8 mouse cellular contexts compared by ENCODE assay signal in the genomic region with DNA sequence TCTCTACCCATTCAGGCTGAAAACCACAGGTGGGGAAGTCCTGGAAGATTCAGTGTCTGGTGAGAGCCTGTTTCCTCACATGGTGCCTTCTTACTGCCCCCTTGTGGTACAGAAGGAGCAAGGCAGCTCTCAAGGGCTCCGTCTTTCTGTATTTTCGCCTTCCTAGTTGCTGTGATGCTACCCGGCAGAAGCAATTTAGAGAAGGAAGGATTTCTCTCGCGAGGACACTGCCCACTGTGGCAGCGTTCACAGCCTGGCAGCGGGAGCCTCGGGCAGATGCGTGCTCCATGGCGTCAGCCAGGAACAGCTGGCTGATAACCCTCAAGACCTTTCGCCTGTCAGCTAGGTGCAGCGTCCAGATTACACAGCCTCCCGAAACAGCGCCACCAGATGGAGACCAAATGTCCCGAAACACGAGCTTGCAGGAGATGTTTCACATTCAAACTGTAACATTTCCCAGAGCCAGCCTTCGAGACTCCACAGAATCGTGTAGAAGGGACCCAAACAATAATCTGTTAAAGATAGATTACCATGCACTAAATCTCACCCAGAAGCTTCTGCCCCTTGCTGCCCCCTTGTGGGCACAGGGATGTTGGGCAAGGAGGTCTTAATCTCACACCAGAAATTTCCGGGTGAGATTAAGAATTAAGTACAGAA. TPM values are rescaled to one million over a fixed set of nuclear protein-coding genes. Genes with fewer than 3 reads are reported as not detected.
DNase-seq lines count a peak whose midpoint lies in the region; ATAC-seq lines count a peak whose summit lies in the region.

No protein-coding gene starts in this region.

- DNase-seq in adipocyte (ENCODE audit: low spot score), result peak; percentile 83
- peak; percentile 29 to 33 for DNase-seq in gastrocnemius, adult 8-10 months (ENCODE audit: low spot score in 2 of 2)
- DNase-seq in induced T-regulatory cell, adult 2 months (ENCODE audit: low read depth), result peak; percentile 95
- DNase-seq in left cerebral cortex, adult 8-10 months (ENCODE audit: low spot score in 2 of 2), result peak; percentile 40 to 49
- peak; percentile 71 to 83 for DNase-seq in right cerebral cortex, postnatal 10 days (ENCODE audit: low spot score in 2 of 2)
- DNase-seq in urinary bladder, postnatal 36 days (ENCODE audit: low spot score in 2 of 2), result peak; percentile 48 to 58

- H3K27me3 ChIP-seq in megakaryocyte, embryonic 14.5 days (replicated peaks), result peaks cover 10% of the 10 kb centered on the region

- peaks cover 32% of the 10 kb centered on the region for H3K4me1 ChIP-seq in megakaryocyte, embryonic 14.5 days

- peak; percentile 83 for ATAC-seq in common myeloid progenitor, adult 5-6 weeks (replicated peaks; ENCODE audit: low read depth, poor library complexity, severe bottlenecking)

- H3K36me3 ChIP-seq in megakaryocyte, embryonic 14.5 days (replicated peaks; ENCODE audit: low read length), result no peaks in the 10 kb centered on the region

- H3K4me3 ChIP-seq in megakaryocyte, embryonic 14.5 days (replicated peaks), result peak overlapping the region; percentile 91

- H3K9me3 ChIP-seq in megakaryocyte, embryonic 14.5 days, result no peaks in the 10 kb centered on the region; the same call in 1 of the 2 replicates

RNA-seq across cellular contexts. Expression of a gene that starts 41.7 kb away (rescaled TPM):
- total RNA-seq in common myeloid progenitor, adult 5-6 weeks (2017), result 46.8 and 49.2 TPM in 2 replicates
- 10 to 100 TPM; 12.5 to 13.9 (median 12.8) TPM for total RNA-seq in gastrocnemius, adult 8-10 months (2022)
- 10 to 100 TPM; 29.6 to 32.8 (median 31.6) TPM for total RNA-seq in left cerebral cortex, adult 8-10 months (2022)
- 8.6 TPM in 1 of 2 replicates, not detected in the other for polyA plus RNA-seq in megakaryocyte, embryonic 14.5 days (2012; ENCODE audit: insufficient read depth, low replicate concordance)

Comparison
In these comparisons a context has a peak if more than half of its experiments do, and no peak if none do; other contexts are left out.
1. Peak in every context shown above with its lines: DNase-seq, ATAC-seq and H3K4me3 ChIP-seq.
2. DNase-seq: peak in every context shown above with its lines; median percentile 95 in induced T-regulatory cell, adult 2 months; 83 in adipocyte; 77 in right cerebral cortex, postnatal 10 days; 53 in urinary bladder, postnatal 36 days; 44 in left cerebral cortex, adult 8-10 months; 31 in gastrocnemius, adult 8-10 months.